Mouse (Mus musculus) thymus, postnatal 10 days (tissue): ENCODE data around the gene Nufip2.
"Not testable (repeated sequence)": the region's sequence is repeated elsewhere in the genome, so short reads cannot be mapped to it uniquely, and the experiment has no call there.

Experiments used
- DNase-seq, 2 experiments: peaks; one replicate each; pipeline ENCODE4 v3.0.0; 2021; ENCODE audit warnings: low spot score in 2 of 2

Gene Nufip2

GRCm38 (mm10) chr11:77709039-77709438 lies 23.1 kb downstream of the Nufip2 start:
- no peak for DNase-seq

GRCm38 (mm10) chr11:77713736-77714135 lies 27.8 kb downstream of the Nufip2 start:
- DNase-seq: no peak

GRCm38 (mm10) chr11:77719055-77719454 lies 33.1 kb downstream of the Nufip2 start:
- DNase-seq: no peak

GRCm38 (mm10) chr11:77721389-77721788 lies 35.4 kb downstream of the Nufip2 start:
- DNase-seq: no peak

GRCm38 (mm10) chr11:77724766-77725165 lies 38.8 kb downstream of the Nufip2 start:
- no peak for DNase-seq

- DNase-seq: no peak
Observed at GRCm38 (mm10) chr11:77725183-77725582, 39.2 kb downstream of the Nufip2 start, which contains the start of gene Cryba1. TSS of gene Cryba1 (minus strand) at chr11:77725283.

- no peak for DNase-seq
Observed at GRCm38 (mm10) chr11:77728587-77728986, 42.6 kb downstream of the Nufip2 start.

- DNase-seq: peak; percentile 7 to 64
Observed at GRCm38 (mm10) chr11:77737289-77737688, 51.3 kb downstream of the Nufip2 start.

GRCm38 (mm10) chr11:77738555-77738954 lies 52.6 kb downstream of the Nufip2 start:
- no peak for DNase-seq

- peak; percentile 29 to 72 for DNase-seq
Observed at GRCm38 (mm10) chr11:77743966-77744365, 58.0 kb downstream of the Nufip2 start.

- no peak for DNase-seq
Observed at GRCm38 (mm10) chr11:77746652-77747051, 60.7 kb downstream of the Nufip2 start.

GRCm38 (mm10) chr11:77747103-77747502 lies 61.1 kb downstream of the Nufip2 start:
- not testable (repeated sequence) for DNase-seq

- no peak for DNase-seq
Observed at GRCm38 (mm10) chr11:77748996-77749395, 63.0 kb downstream of the Nufip2 start.

- no peak for DNase-seq
Observed at GRCm38 (mm10) chr11:77752525-77752924, 66.6 kb downstream of the Nufip2 start.

- no peak for DNase-seq
Observed at GRCm38 (mm10) chr11:77753469-77753868, 67.5 kb downstream of the Nufip2 start.

- DNase-seq: no peak
Observed at GRCm38 (mm10) chr11:77760031-77760430, 74.1 kb downstream of the Nufip2 start.

GRCm38 (mm10) chr11:77762783-77763672 lies 77.1 kb downstream of the Nufip2 start, which contains the start of gene Myo18a:
TSS of gene Myo18a (plus strand) at chr11:77763246.
- DNase-seq: peak; percentile 42 to 89

GRCm38 (mm10) chr11:77763673-77764340 lies 77.9 kb downstream of the Nufip2 start:
- peak; percentile 33 to 39 for DNase-seq

GRCm38 (mm10) chr11:77764694-77765458 lies 78.9 kb downstream of the Nufip2 start:
- no peak for DNase-seq

- DNase-seq: no peak
Observed at GRCm38 (mm10) chr11:77765459-77765777, 79.5 kb downstream of the Nufip2 start.

GRCm38 (mm10) chr11:77766351-77767001 lies 80.5 kb downstream of the Nufip2 start:
- DNase-seq: peak; percentile 36 to 55

- no peak for DNase-seq
Observed at GRCm38 (mm10) chr11:77769496-77769895, 83.5 kb downstream of the Nufip2 start.
